Mouse (Mus musculus) spleen, adult 2 months (tissue): ENCODE measurements around the gene Hba-a1.

Source experiments
- CTCF ChIP-seq: fragments of 200-500 bp; IDR thresholded peaks from 2 replicates; pipeline ENCODE4 v1.5.1; 2011; ENCODE audit warnings: mild to moderate bottlenecking, inconsistent platforms; ENCODE audit not compliant: insufficient read depth, insufficient read length, insufficient replicate concordance; ENCODE audit errors: extremely low read depth
- POLR2A ChIP-seq: fragments of 200-500 bp; IDR thresholded peaks from 2 replicates; pipeline ENCODE4 v1.6.1; 2011; ENCODE audit warnings: low read depth, low read length, inconsistent platforms

GRCm38 (mm10) chr11:32320507-32321195 is 37.3 kb downstream of the Hba-a1 start:
- no peak for TF ChIP-seq CTCF
- no peak for TF ChIP-seq POLR2A
